Mouse (Mus musculus) CH12.LX (cell line): ENCODE data around the gene Pdss2. TPM values are rescaled to one million over a fixed set of nuclear protein-coding genes. Genes with fewer than 3 reads are reported as not detected.

ENCODE experiments used
- DNase-seq: peaks from one replicate; pipeline ENCODE4 v3.0.0-alpha.2; 2013; ENCODE audit errors: extremely low read depth
- H3K27ac ChIP-seq: 2 replicates; pipeline ENCODE4 v1.5.1; 2012; ENCODE audit warnings: low read depth, mild to moderate bottlenecking, control low read depth, moderate library complexity; ENCODE audit not compliant: insufficient read depth
- H3K27me3 ChIP-seq: replicated peaks from 2 replicates; pipeline ENCODE3; 2012; ENCODE audit warnings: inconsistent platforms
- H3K36me3 ChIP-seq, 2 experiments: replicated peaks in 1 of 2; 2 replicates each; pipeline versions ENCODE3 to v1.6.1; 2012; ENCODE audit warnings: inconsistent platforms in 1 of 2, low read length in 1 of 2, mild to moderate bottlenecking in 1 of 2, mixed read lengths in 1 of 2, moderate library complexity in 1 of 2; ENCODE audit not compliant: control insufficient read depth in 1 of 2, insufficient read depth in 1 of 2
- H3K4me1 ChIP-seq, 2 experiments: 2 replicates each; pipeline ENCODE4 v1.6.1; 2012; ENCODE audit warnings: inconsistent platforms in 1 of 2, moderate library complexity in 1 of 2; ENCODE audit not compliant: insufficient read depth in 2 of 2, control insufficient read depth in 1 of 2
- H3K4me2 ChIP-seq: 2 replicates; pipeline ENCODE4 v1.6.1; 2012; ENCODE audit warnings: low read depth, mild to moderate bottlenecking, control low read depth; ENCODE audit not compliant: poor library complexity, insufficient read depth, severe bottlenecking
- H3K4me3 ChIP-seq, 3 experiments: fragments of 150-350 bp in 1 of 3; sonication (generic) in 1 of 3; replicated peaks in 1 of 3; 2 replicates each; pipeline versions ENCODE3 to v1.5.1; 2011 to 2012; ENCODE audit warnings: low read depth in 2 of 3, low read length in 2 of 3, mild to moderate bottlenecking in 2 of 3, moderate library complexity in 2 of 3, control low read depth in 1 of 3, improper control_type of control experiment in 1 of 3, inconsistent platforms in 1 of 3, mixed read lengths in 1 of 3; ENCODE audit not compliant: poor library complexity in 1 of 3
- H3K79me2 ChIP-seq: replicated peaks from 2 replicates; pipeline ENCODE4 v1.6.1; 2012; ENCODE audit warnings: mild to moderate bottlenecking, moderate library complexity; ENCODE audit not compliant: control insufficient read depth, poor library complexity, insufficient read depth, severe bottlenecking; ENCODE audit errors: extremely low read depth
- H3K9ac ChIP-seq: 2 replicates; pipeline ENCODE4 v1.6.1; 2012; ENCODE audit warnings: low read depth, mild to moderate bottlenecking, control low read depth, moderate library complexity; ENCODE audit not compliant: insufficient read depth
- H3K9me3 ChIP-seq: replicated peaks from 2 replicates; pipeline ENCODE3; 2012; ENCODE audit warnings: low read length, inconsistent platforms, mixed read lengths
- BHLHE40 ChIP-seq: IDR thresholded peaks from 2 replicates; pipeline ENCODE4 v1.6.1; 2011; ENCODE audit warnings: mild to moderate bottlenecking, low read depth, low read length, improper control_type of control experiment
- CHD2 ChIP-seq: IDR thresholded peaks from 2 replicates; pipeline ENCODE4 v1.6.1; 2011; ENCODE audit warnings: low read length, improper control_type of control experiment
- CTCF ChIP-seq, 2 experiments: IDR thresholded peaks in 1 of 2; conservative IDR thresholded peaks in 1 of 2; 2 replicates each; pipeline ENCODE4 v1.5.1; 2011 to 2012; ENCODE audit warnings: low read depth in 2 of 2, low read length in 2 of 2, improper control_type of control experiment in 1 of 2, inconsistent platforms in 1 of 2, mild to moderate bottlenecking in 1 of 2, moderate library complexity in 1 of 2
- E2F4 ChIP-seq: IDR thresholded peaks from 2 replicates; pipeline ENCODE4 v1.6.1; 2011; ENCODE audit warnings: low read depth, low read length, improper control_type of control experiment; ENCODE audit not compliant: insufficient replicate concordance
- ELF1 ChIP-seq: IDR thresholded peaks from 2 replicates; pipeline ENCODE4 v1.6.1; 2014; ENCODE audit warnings: low read depth, mild to moderate bottlenecking, inconsistent platforms, low read length, improper control_type of control experiment
- EP300 ChIP-seq: IDR thresholded peaks from 2 replicates; pipeline ENCODE4 v1.6.1; 2011; ENCODE audit warnings: low read length, improper control_type of control experiment
- ETS1 ChIP-seq: conservative IDR thresholded peaks from 2 replicates; pipeline ENCODE4 v1.6.1; 2012; ENCODE audit warnings: low read depth, mild to moderate bottlenecking, inconsistent platforms, low read length, improper control_type of control experiment, moderate library complexity
- IRF4 ChIP-seq: IDR thresholded peaks from 2 replicates; pipeline ENCODE4 v1.6.1; 2014; ENCODE audit warnings: low read depth, mild to moderate bottlenecking, inconsistent platforms, low read length, improper control_type of control experiment
- KAT2A ChIP-seq: IDR thresholded peaks from 2 replicates; pipeline ENCODE4 v1.6.1; 2012; ENCODE audit warnings: low read length, improper control_type of control experiment, inconsistent platforms; ENCODE audit not compliant: insufficient replicate concordance
- MAX ChIP-seq: IDR thresholded peaks from 2 replicates; pipeline ENCODE4 v1.6.1; 2011; ENCODE audit warnings: low read length, improper control_type of control experiment
- MAZ ChIP-seq: IDR thresholded peaks from 2 replicates; pipeline ENCODE4 v1.6.1; 2012; ENCODE audit warnings: low read depth, mild to moderate bottlenecking, inconsistent platforms, low read length, improper control_type of control experiment, moderate library complexity
- MEF2A ChIP-seq: IDR thresholded peaks from 2 replicates; pipeline ENCODE4 v1.6.1; 2014; ENCODE audit warnings: low read depth, mild to moderate bottlenecking, inconsistent platforms, low read length, improper control_type of control experiment, borderline replicate concordance
- NRF1 ChIP-seq: IDR thresholded peaks from 2 replicates; pipeline ENCODE4 v1.6.1; 2014; ENCODE audit warnings: low read depth, mild to moderate bottlenecking, inconsistent platforms, low read length, improper control_type of control experiment, moderate library complexity
- POLR2A ChIP-seq: IDR thresholded peaks from 2 replicates; pipeline ENCODE4 v1.6.1; 2011; ENCODE audit warnings: low read depth, mild to moderate bottlenecking, improper control_type of control experiment, low read length
- RAD21 ChIP-seq: IDR thresholded peaks from 2 replicates; pipeline ENCODE4 v1.6.1; 2011; ENCODE audit warnings: low read depth, mild to moderate bottlenecking, low read length, improper control_type of control experiment, moderate library complexity
- SMC3 ChIP-seq: IDR thresholded peaks from 2 replicates; pipeline ENCODE4 v1.6.1; 2011; ENCODE audit warnings: low read depth, low read length, improper control_type of control experiment
- USF2 ChIP-seq: conservative IDR thresholded peaks from 2 replicates; pipeline ENCODE4 v1.6.1; 2011; ENCODE audit warnings: low read depth, low read length, improper control_type of control experiment
- ZKSCAN1 ChIP-seq: IDR thresholded peaks from 2 replicates; pipeline ENCODE4 v1.6.1; 2012; ENCODE audit warnings: low read depth, inconsistent platforms, low read length, improper control_type of control experiment, borderline replicate concordance
- ZNF384 ChIP-seq: IDR thresholded peaks from 2 replicates; pipeline ENCODE4 v1.6.1; 2012; ENCODE audit warnings: low read depth, low read length, improper control_type of control experiment, inconsistent platforms
- dilution Hi-C: fragments of 300-500 bp; cut with MboI; formaldehyde crosslinking; loops from 2 replicates; pipeline ENCODE4 v1.14.3; 2020; ENCODE audit warnings: low sequenced_read_pairs; ENCODE audit not compliant: extremely low pct_unique_long_range_greater_than_20kb, extremely low pct_ligation_motif_present
- in situ Hi-C: fragments of 300-500 bp; cut with MboI; formaldehyde crosslinking; loops from 3 replicates; pipeline ENCODE4 v1.14.3; 2019; ENCODE audit warnings: low sequenced_read_pairs, low pct_ligation_motif_present, low pct_unique_long_range_greater_than_20kb, mixed read lengths
- polyA plus RNA-seq: library from polyadenylated mRNA; unstranded; fragments of >175 nt; gene quantifications from 2 replicates; pipeline ENCODE4 v1.2.1, GENCODE M21; 2012; ENCODE audit warnings: low read depth; ENCODE audit not compliant: insufficient read length
- total RNA-seq, 2 experiments: library from RNA; depleted of rRNA; stranded (reverse); fragments of 300-350 nt in 1 of 2; fragments of >200 nt in 1 of 2; gene quantifications; 2 replicates each; pipeline ENCODE4 v1.2.3; 2012 to 2014

Pdss2 gene
- total and polyA plus RNA-seq, 3 experiments: 11.1 to 17.9 (median 14.3) TPM

DNA sequence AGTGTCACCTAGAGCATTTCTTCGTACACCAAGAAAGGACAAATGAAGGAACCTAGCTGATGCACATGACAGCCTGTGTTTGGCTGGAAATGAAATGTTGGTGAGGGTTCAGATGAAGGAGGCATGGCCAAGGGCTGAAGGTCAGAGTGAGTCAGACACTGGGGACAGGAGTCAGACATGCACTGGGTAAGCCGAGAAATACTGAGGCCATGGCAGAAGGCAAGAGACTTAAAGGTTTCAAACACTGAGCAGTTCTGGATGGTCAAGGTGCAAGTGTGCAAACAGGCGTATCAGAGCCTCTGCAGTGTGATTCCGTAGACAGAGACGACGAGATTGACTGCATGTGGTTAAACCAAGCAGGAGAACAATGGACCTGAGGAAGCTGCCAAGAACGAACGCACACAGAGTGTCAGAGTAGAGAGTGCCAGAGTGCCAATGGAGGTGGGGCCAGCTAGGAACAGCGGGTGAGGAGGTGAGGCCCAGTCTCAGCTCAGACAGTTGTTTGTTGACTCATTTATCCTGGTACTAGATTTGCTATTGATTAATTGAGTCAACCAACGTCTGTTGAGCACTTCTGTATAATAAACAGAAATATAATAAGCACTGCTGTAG is 89.6 kb downstream of the Pdss2 start:
- Histone ChIP-seq H3K4me2 (no peak overlapping the region), H3K27ac (no peak overlapping the region), H3K27me3 (no peaks in the 10 kb centered on the region), H3K36me3 (peaks cover 0 to 9% of the 10 kb centered on the region in 2 experiments), H3K9me3 (no peaks in the 10 kb centered on the region), H3K4me3 (no peak overlapping the region), H3K4me1 (peaks cover 0 to 7% of the 10 kb centered on the region in 2 experiments; a peak in 2 of 4 replicates), H3K9ac (no peak overlapping the region), H3K79me2 (no peaks in the 10 kb centered on the region)
- TF ChIP-seq KAT2A (no peak), CHD2 (no peak), ELF1 (no peak), IRF4 (no peak), USF2 (no peak), NRF1 (no peak), ZNF384 (no peak), EP300 (no peak), E2F4 (no peak), ETS1 (no peak), SMC3 (no peak), ZKSCAN1 (no peak), RAD21 (no peak), MAX (no peak), CTCF (conservative IDR thresholded peaks at IDR 0.05 in 1 of 2, IDR thresholded peaks at IDR 0.05 in 1 of 2; ENCODE audit: low read depth in 2 of 2, low read length in 2 of 2) (no peak), MEF2A (no peak), MAZ (no peak)
- dilution Hi-C loops: no loop called here
- no peak for DNase-seq
- in situ Hi-C loops: no loop called here

- H3K4me1 ChIP-seq: peaks cover 0 to 7% of the 10 kb centered on the region in 2 experiments; a peak in 2 of 4 replicates
- H3K36me3 ChIP-seq: peaks cover 0 to 9% of the 10 kb centered on the region in 2 experiments
- H3K79me2 ChIP-seq: no peaks in the 10 kb centered on the region
- no peak overlapping the region for H3K4me3 ChIP-seq
- DNase-seq: no peak
- TF ChIP-seq BHLHE40 (no peak), POLR2A (no peak), ETS1 (no peak), CTCF (conservative IDR thresholded peaks at IDR 0.05 in 1 of 2, IDR thresholded peaks at IDR 0.05 in 1 of 2; ENCODE audit: low read depth in 2 of 2, low read length in 2 of 2) (no peak), ELF1 (no peak), NRF1 (no peak)
- H3K27me3 ChIP-seq: no peaks in the 10 kb centered on the region
- no peaks in the 10 kb centered on the region for H3K9me3 ChIP-seq
- dilution Hi-C loops (no loop called here), in situ Hi-C loops (no loop called here)
- no peak overlapping the region for H3K27ac ChIP-seq
- H3K9ac ChIP-seq: no peak overlapping the region
- no peak overlapping the region for H3K4me2 ChIP-seq
These were observed 90.9 kb downstream of the Pdss2 start for GRCm38 (mm10) chr10:43312211-43312610.
